Mouse (Mus musculus) spleen, adult 2 months (tissue): ENCODE results near the gene Syt15. TPM values are rescaled to one million over a fixed set of nuclear protein-coding genes. Genes with fewer than 3 reads are reported as not detected.

Source experiments
- DNase-seq, 2 experiments: peaks; one replicate each; pipeline versions ENCODE4 v3.0.0 to v3.0.0-alpha.2; 2012 to 2021; ENCODE audit warnings: low spot score in 2 of 2, low read depth in 1 of 2
- H3K27ac ChIP-seq: fragments of 200-500 bp; 2 replicates; pipeline ENCODE4 v1.5.1; 2012; ENCODE audit warnings: low read length, inconsistent platforms; ENCODE audit not compliant: insufficient read depth
- H3K27me3 ChIP-seq: fragments of 200-500 bp; 2 replicates; pipeline ENCODE4 v1.6.1; 2012; ENCODE audit warnings: mild to moderate bottlenecking, moderate library complexity, low read length, inconsistent platforms; ENCODE audit not compliant: control insufficient read depth, insufficient read depth
- H3K36me3 ChIP-seq: fragments of 200-500 bp; 2 replicates; pipeline ENCODE4 v1.6.1; 2012; ENCODE audit warnings: mild to moderate bottlenecking, low read length, inconsistent platforms; ENCODE audit not compliant: control insufficient read depth, insufficient read depth
- H3K4me1 ChIP-seq: fragments of 200-500 bp; 2 replicates; pipeline ENCODE4 v1.6.1; 2011; ENCODE audit warnings: inconsistent platforms; ENCODE audit not compliant: control insufficient read depth, insufficient read depth, insufficient read length
- H3K4me3 ChIP-seq: fragments of 200-500 bp; 2 replicates; pipeline ENCODE4 v1.5.1; 2011; ENCODE audit warnings: mild to moderate bottlenecking, inconsistent platforms; ENCODE audit not compliant: insufficient read depth, insufficient read length; ENCODE audit errors: extremely low read depth
- CTCF ChIP-seq: fragments of 200-500 bp; IDR thresholded peaks from 2 replicates; pipeline ENCODE4 v1.5.1; 2011; ENCODE audit warnings: mild to moderate bottlenecking, inconsistent platforms; ENCODE audit not compliant: insufficient read depth, insufficient read length, insufficient replicate concordance; ENCODE audit errors: extremely low read depth
- POLR2A ChIP-seq: fragments of 200-500 bp; IDR thresholded peaks from 2 replicates; pipeline ENCODE4 v1.6.1; 2011; ENCODE audit warnings: low read depth, low read length, inconsistent platforms
- WGBS: fragments of 180-500 bp; shearing (Covaris S2); methylation state at CpG from one replicate; pipeline ENCODE4 v1.1.7; 2018; 5-methylcytosine and 5-hydroxymethylcytosine counted together
- polyA plus RNA-seq: library from polyadenylated mRNA; depleted of rRNA; stranded (reverse); fragments of >200 nt; gene quantifications from 2 replicates; pipeline ENCODE4 v1.2.3, GENCODE M21; 2012; rRNA removed

Syt15 gene
- 3.9 and 4.3 TPM in 2 replicates for polyA plus RNA-seq

- TF ChIP-seq CTCF (no peak), POLR2A (no peak)
- no peak for DNase-seq
- no peak within 1 kb of the TSS for H3K27ac ChIP-seq
- WGBS = 71% methylated on average over 6 of the region's 6 CpGs
- H3K4me3 ChIP-seq = 0 out of 2 replicates have a peak within 1 kb of the TSS, but pooled peaks have one; percentile 11
- no peaks in the 10 kb centered on the region for H3K4me1 ChIP-seq
- no peaks in the 10 kb centered on the region for H3K36me3 ChIP-seq
- H3K27me3 ChIP-seq = peaks cover 1% of the 10 kb centered on the region; the same call in 1 of the 2 replicates
These were observed at the start of gene Syt15 for GRCm38 (mm10) chr14:34219295-34219694. Gene Syt15 (plus strand): TSS chr14:34219595.

- no peak overlapping the region for H3K4me3 ChIP-seq
These were observed 48.3 kb upstream of the Syt15 start for GRCm38 (mm10) chr14:34171107-34171506.

DNA sequence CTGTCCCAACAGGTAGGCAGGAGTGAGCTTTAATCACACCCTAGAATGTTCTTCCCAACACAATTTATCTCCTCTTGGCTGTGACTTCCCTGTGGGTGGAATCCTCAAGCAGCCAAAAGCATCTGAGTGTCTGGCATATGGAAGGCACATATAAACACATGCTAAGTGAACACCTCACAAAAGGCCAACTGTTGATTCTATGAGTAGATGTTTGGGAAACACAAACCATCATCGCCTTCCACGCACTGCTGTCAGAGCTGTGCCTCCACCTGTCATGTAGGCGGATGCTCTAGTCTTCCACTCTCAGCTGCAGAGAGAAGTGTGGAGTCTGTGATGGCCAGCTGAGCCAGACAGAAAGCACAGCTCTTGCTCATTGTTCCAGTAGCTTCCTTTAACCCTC is 40.0 kb upstream of the Syt15 start:
- H3K27ac ChIP-seq = no peak overlapping the region
- no peak for DNase-seq
- no peaks in the 10 kb centered on the region for H3K4me1 ChIP-seq
- 89% methylated on average over 3 of the region's 3 CpGs for WGBS
- H3K4me3 ChIP-seq = no peak overlapping the region
- H3K27me3 ChIP-seq = no peaks in the 10 kb centered on the region
- TF ChIP-seq CTCF = no peak
- no peak for TF ChIP-seq POLR2A
- H3K36me3 ChIP-seq = no peaks in the 10 kb centered on the region

More at GRCm38 (mm10) chr14:34171107-34171506, 48.3 kb upstream of the Syt15 start:
- 80% methylated on average over 3 of the region's 3 CpGs for WGBS
- Histone ChIP-seq H3K4me1 (no peaks in the 10 kb centered on the region), H3K27ac (no peak overlapping the region), H3K36me3 (no peaks in the 10 kb centered on the region), H3K27me3 (no peaks in the 10 kb centered on the region)
- TF ChIP-seq CTCF = no peak
- TF ChIP-seq POLR2A = no peak
- no peak for DNase-seq

DNA sequence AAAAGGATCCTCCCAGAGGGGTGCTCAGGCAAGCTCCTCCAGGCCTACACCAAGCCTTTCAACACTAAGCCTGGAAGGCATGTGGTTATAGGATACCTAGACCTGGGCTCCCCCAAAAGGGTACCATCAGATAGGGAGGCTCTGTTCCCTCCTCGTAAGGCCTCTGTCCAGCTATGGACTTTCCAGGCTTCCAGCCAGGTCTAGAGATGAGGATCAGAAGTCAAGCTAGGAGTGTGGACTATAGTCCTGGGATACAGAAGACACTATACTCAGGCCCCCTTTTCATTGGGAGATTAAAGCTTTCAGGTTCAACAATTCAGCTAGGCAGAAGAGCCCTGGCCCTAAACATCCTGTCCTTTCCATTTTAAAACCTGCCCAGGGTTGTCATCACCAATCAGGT is 36.3 kb upstream of the Syt15 start:
- Histone ChIP-seq H3K36me3 (no peaks in the 10 kb centered on the region), H3K27me3 (no peaks in the 10 kb centered on the region), H3K4me1 (no peaks in the 10 kb centered on the region), H3K27ac (no peak overlapping the region), H3K4me3 (no peak overlapping the region)
- DNase-seq = no peak
- WGBS = 93% methylated on average over 1 of the region's 1 CpGs
- TF ChIP-seq CTCF (no peak), POLR2A (no peak)

GRCm38 (mm10) chr14:34188629-34189028 is 30.8 kb upstream of the Syt15 start:
- 66% methylated on average over 5 of the region's 5 CpGs for WGBS
- no peak for DNase-seq

GRCm38 (mm10) chr14:34190361-34190760 is 29.0 kb upstream of the Syt15 start:
- TF ChIP-seq POLR2A (no peak), CTCF (no peak)
- WGBS = 64% methylated on average over 7 of the region's 7 CpGs
- Histone ChIP-seq H3K36me3 (no peaks in the 10 kb centered on the region), H3K4me1 (no peaks in the 10 kb centered on the region), H3K27ac (no peak overlapping the region), H3K27me3 (no peaks in the 10 kb centered on the region), H3K4me3 (no peak overlapping the region)
- DNase-seq = no peak

More at GRCm38 (mm10) chr14:34188629-34189028, 30.8 kb upstream of the Syt15 start:
- Histone ChIP-seq H3K36me3 (no peaks in the 10 kb centered on the region), H3K27ac (no peak overlapping the region), H3K4me3 (no peak overlapping the region), H3K27me3 (no peaks in the 10 kb centered on the region), H3K4me1 (no peaks in the 10 kb centered on the region)
- TF ChIP-seq CTCF (no peak; the same call in 1 of the 2 replicates), POLR2A (no peak)

GRCm38 (mm10) chr14:34193879-34194278 is 25.5 kb upstream of the Syt15 start:
- H3K27ac ChIP-seq = no peak overlapping the region
- no peaks in the 10 kb centered on the region for H3K4me1 ChIP-seq
- no peaks in the 10 kb centered on the region for H3K27me3 ChIP-seq
- no peaks in the 10 kb centered on the region for H3K36me3 ChIP-seq
- H3K4me3 ChIP-seq = no peak overlapping the region
- no peak for DNase-seq
- WGBS = 65% methylated on average over 4 of the region's 4 CpGs
- no peak for TF ChIP-seq POLR2A
- TF ChIP-seq CTCF = no peak
